Mouse (Mus musculus) heart, postnatal 0 days (tissue): ENCODE data around the gene Rabl3.

Experiments used
- CTCF ChIP-seq: IDR thresholded peaks from 2 replicates; pipeline ENCODE4 v1.5.1; 2016; ENCODE audit warnings: antibody characterized with exemption, control low read depth, low read depth
- EP300 ChIP-seq: IDR thresholded peaks from 2 replicates; pipeline ENCODE4 v1.6.1; 2016; ENCODE audit warnings: antibody characterized with exemption, low read depth

- TF ChIP-seq EP300 = 0 out of 2 replicates have a peak, but pooled peaks have one; percentile 37
- TF ChIP-seq CTCF = no peak
Observed at GRCm38 (mm10) chr16:37617695-37618094, 78.0 kb downstream of the Rabl3 start.
